Mouse (Mus musculus): Measurements from ENCODE around the gene Cdca5.
"Not testable (repeated sequence)": the region's sequence is repeated elsewhere in the genome, so short reads cannot be mapped to it uniquely, and the experiment has no call there.

Cdca5 gene

DNA sequence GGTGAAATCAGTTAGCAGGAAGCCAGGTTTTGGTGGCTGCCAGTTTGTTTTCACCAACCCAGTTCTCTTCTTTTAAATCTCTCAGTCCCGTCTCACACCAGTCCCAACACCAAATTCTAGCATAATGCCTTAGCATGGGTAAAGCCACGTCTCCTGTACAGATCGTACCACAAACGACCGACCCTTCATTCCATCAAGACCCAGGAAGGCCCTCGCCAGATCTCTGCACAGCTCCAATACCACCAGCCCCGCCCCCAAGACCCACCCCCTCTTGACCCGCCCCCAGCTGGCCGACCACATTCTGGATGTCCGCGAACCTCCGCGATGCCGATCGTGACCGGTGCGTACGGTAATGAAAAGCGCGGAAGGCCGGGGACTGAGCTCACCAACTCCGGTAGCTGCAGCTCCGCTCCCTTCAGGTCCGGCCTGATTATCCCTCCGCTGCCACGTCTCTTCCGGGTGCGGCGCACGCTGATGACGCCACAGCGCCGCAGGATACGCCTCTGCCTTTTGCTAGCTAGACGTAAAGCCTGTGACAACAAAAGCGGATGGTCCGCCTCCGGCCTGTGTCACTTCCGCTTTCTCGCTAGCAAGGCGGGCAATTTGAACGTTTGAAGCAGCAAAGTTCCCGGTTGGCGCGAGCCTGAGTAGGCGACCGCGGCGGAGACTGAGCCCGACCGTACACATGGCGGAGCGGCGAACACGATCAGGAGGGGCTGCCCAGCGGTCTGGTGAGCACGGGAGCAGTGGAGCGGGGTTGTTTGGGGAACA lies at the start of gene Cdca5, which contains the start of gene Zfpl1:
Cdca5 (plus strand) TSS at position 506 of the 771 bp plus-strand sequence.
Zfpl1 (minus strand) TSS at position 479 of the 771 bp plus-strand sequence.
- DNase-seq (ENCODE audit: low spot score in 2 of 2) = peak; percentile 92 to 95

DNA sequence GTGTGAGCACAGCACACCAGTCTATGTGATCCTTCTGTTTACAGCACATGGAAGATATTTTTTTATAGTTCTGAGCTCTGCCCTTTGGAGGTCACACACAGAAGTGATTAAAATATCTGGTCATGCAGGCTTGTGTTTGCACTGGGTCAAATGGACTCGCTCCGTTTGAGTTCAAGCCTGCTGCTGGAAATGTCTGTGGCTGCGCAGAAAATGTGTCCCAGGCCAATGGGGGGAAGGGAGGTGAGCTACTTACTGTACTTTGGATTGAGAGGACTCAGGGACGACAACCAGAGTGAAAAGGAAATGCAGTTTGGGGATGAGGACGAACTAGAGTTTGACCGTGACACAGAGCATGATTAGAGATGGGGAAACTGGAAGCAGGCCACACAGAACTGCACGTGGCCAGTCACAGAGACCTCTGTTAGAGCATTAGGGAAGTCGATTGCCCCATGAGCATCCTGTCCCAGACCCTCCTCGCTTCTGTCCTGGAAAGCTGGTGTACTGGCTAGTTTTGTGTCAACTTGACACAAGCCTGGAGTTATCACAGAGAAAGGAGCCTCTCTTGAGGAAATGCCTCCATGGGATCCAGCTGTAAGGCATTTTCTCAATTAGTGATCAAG lies 48.7 kb upstream of the Cdca5 start:
- DNase-seq (ENCODE audit: low spot score in 2 of 2) = no peak

DNA sequence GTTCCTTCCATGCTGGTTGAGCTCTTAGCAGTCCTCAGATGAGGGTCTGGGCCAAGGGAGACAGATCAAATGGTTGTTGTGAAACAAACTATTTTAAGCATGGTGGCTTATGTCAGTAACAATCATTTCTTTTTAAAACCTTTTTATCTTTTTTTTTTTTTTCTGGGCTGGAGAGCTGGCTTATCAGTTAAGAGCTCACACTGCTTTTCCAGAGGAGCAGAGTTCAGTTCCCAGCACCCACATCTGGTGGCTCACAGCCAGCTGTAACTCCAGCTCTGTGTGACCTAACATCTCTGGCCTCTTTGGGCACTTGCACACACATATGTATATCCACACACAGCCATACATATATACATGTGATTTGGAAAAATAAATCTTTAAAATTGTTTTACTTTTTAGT lies 47.1 kb upstream of the Cdca5 start:
- DNase-seq (ENCODE audit: low spot score in 2 of 2) = no peak

DNA sequence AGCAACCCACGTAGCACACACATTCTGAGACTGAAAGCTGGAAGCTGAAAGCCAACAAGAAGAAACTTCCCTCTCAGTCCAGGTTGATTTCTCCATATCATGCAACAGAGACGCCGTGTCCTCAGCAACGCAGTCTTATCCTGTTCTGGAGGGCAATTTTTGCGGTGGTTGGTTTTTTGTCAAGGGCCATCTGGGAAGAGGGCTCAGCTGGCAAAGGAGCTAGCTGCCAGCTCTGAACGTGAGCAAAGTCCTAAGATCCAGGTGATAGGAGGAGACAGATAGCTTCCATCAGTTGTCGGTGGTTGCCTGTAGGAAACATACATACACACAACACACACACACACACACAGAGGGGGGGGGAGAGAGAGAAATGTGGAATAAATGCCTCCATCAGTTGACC lies 46.5 kb upstream of the Cdca5 start:
- DNase-seq (ENCODE audit: low spot score in 2 of 2) = no peak

DNA sequence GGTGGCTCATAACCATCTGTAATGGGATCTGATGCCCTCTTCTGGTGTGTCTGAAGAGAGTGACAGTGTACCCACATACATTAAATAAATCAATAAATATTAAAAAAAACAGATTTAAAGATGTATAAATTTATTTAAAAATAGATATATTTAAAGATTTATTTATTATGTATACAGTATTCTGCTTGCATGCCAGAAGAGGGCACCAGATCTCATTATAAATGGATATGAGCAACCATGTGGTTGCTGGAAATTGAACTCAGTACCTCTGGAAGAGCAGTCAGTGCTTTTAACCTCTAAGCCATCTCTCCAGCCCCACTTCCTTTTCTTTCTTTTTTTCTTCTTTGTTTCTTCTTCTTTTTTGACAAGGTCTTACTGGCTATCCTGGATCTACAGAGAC lies 44.8 kb upstream of the Cdca5 start:
- DNase-seq (ENCODE audit: low spot score in 2 of 2) = no peak

DNA sequence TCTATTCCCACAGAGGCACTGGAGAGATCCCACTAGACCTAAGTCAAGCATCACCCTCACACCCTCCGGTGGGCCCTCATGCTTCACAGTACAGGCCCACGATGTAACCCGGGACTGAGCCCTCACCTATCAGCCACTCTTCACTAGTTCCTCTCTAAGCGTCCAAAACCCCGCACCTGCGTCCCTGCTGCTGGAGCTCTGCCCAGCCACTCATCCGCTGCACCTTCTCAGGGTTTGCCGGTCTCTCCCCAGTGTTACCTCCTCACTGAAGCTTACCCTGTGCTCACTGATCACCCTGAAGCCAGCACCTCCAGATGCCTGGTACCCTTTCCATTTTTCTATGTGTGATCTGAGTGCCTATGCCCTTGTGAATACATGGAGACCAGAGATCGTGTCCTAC lies 42.5 kb upstream of the Cdca5 start:
- no peak for DNase-seq (ENCODE audit: low spot score in 2 of 2)

DNA sequence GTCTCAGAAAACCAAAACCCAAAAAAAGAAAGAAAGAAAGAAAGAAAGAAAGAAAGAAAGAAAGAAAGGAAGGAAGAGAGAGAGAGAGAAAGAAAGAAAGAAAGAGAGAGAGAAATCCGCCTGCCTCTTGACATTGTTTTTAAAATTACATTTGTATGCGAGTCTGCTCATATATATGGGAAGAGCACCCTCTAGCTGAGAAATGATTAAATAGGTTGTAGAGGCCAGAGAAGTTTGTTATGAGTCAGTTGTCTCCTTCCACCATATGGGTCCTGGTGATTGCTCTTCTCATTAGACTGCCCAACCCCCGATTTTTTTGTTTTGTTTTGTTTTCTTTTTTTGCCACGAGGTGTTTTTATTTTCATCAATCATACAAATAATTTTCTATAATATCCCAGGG lies 40.7 kb upstream of the Cdca5 start:
- not testable (repeated sequence) for DNase-seq (ENCODE audit: low spot score in 2 of 2)

GRCm38 (mm10) chr19:6045366-6046293 lies 39.2 kb upstream of the Cdca5 start:
- DNase-seq (ENCODE audit: low spot score in 2 of 2) = no peak

- peak; percentile 89 for DNase-seq (ENCODE audit: low spot score in 2 of 2)
These were observed 38.3 kb upstream of the Cdca5 start, which contains the start of gene Syvn1 for GRCm38 (mm10) chr19:6046294-6047153. Syvn1 (plus strand) TSS chr19:6046576.

DNA sequence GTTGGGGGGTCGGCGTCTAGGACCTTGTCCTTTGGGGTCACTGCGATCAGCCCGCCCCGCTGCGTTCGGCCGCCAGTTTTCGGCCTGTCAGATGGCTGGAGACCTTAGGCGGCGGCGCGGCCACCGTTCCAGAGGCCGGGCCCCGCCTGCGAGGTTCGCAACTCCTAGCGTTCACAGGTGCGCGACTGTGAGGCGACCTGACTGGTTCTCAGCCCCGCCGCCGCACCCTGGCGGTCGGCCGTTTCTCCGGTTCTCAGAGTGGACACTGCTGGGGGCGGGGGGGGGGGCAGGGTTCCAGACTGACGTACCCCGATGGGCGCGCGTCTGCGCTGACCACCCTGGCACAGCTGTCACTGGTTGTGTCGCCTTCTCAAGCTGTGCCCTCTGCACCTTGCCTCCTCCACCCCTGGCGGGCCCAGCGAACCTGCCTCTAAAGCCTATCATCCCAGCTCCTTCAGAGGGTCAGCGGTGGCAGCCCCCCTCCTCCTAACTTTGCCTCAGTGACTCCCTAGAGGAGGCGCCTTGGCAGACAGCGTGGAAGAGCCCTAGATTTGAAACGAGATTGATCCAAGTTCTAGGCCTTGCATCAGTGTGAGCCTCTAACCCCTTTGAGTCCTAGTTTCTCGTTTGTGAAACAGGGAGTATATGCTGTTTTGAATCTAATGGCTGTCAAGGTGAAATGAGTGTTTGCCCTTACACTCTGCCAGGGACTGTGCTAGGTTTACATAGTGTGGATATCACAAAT lies 37.5 kb upstream of the Cdca5 start:
- DNase-seq (ENCODE audit: low spot score in 2 of 2) = no peak

GRCm38 (mm10) chr19:6047899-6048166 lies 37.0 kb upstream of the Cdca5 start:
- DNase-seq (ENCODE audit: low spot score in 2 of 2) = no peak

GRCm38 (mm10) chr19:6048681-6049410 lies 35.9 kb upstream of the Cdca5 start:
- no peak for DNase-seq (ENCODE audit: low spot score in 2 of 2)

- DNase-seq (ENCODE audit: low spot score in 2 of 2) = peak in 1 of 2 experiments; percentile 28
These were observed 32.3 kb upstream of the Cdca5 start for GRCm38 (mm10) chr19:6052516-6052915.

DNA sequence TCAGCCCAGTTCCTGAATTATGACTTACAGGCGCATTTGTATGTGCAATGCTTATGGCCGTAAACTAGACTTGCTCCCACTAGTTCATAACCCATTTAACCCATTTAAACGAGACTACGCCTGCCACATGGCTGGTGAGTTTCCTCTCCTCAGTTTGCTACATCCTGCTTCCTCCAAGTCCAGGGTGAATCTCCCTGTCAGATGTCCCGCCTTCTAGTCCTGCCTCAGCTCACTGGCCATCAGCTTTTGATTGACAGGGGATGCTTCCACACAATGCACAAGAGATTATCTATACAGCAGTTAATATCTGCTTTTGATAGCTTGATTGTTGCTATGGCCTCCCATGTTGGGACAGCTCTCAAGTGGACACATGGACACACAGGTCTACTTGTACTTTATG lies 30.5 kb upstream of the Cdca5 start:
- DNase-seq (ENCODE audit: low spot score in 2 of 2) = no peak

DNA sequence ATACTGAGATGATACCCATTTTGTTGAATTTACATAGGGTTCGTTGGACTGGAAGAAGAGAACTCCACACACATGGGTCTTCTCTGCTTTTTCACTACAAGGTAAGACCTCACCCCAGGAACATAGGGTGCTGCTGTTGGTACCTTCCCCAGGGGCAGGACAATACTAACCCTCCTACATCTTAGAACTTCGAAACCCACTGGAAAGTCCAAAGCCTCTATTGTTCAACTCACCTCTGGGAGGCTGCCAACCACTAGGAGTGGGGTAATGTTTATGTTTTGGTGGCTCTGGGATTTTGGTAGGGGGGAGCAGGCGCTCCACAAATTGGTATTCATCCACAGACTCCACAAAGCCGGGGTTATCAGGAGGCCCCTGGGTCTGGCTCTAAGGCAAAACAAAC lies 28.1 kb upstream of the Cdca5 start:
- DNase-seq (ENCODE audit: low spot score in 2 of 2) = no peak

DNA sequence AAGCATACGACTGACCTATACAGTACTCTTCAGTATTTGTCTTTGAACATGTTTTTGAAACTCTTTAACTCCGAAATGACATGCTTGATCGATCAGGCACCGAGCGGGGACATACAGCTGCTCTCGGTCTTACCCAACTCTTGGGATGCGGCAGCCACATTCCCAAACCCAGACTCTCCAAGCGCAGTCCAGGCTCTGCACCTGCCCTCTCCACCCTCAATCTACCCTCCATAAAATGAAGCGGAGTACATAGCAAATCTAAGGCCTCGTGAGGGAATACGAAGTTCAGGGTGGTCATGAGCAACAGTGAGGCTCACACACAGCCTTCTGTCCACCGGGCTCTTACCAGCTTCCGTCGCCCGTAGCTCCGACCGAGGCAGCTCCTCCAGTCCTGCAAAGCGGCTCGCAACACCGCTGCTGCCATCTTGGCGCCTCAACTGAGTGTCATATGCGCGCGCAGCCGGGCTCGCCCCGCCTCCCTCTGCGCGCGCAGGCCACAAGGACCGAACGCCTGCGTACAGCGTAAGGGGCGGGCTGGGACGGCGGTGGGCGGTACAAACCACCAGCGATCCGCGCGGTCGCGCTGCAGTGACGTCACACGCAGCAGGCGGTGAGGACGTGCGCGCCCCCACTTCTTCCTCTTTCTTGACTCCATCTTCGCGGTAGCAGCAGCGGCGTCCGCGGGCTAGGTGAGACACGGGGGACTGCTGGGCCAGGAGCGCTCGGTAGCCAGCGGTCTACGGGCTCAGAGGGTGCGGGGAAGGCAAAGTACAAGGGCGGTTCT lies 27.3 kb upstream of the Cdca5 start, which contains the start of the genes Mrpl49 and Fau:
Mrpl49 (minus strand) TSS at position 473 of the 784 bp plus-strand sequence.
Fau (plus strand) TSS at position 532 of the 784 bp plus-strand sequence.
- peak; percentile 98 to 99 for DNase-seq (ENCODE audit: low spot score in 2 of 2)

- DNase-seq (ENCODE audit: low spot score in 2 of 2) = no peak
These were observed 26.3 kb upstream of the Cdca5 start for GRCm38 (mm10) chr19:6058513-6058912.

GRCm38 (mm10) chr19:6058966-6059365 lies 25.8 kb upstream of the Cdca5 start:
- no peak for DNase-seq (ENCODE audit: low spot score in 2 of 2)

DNA sequence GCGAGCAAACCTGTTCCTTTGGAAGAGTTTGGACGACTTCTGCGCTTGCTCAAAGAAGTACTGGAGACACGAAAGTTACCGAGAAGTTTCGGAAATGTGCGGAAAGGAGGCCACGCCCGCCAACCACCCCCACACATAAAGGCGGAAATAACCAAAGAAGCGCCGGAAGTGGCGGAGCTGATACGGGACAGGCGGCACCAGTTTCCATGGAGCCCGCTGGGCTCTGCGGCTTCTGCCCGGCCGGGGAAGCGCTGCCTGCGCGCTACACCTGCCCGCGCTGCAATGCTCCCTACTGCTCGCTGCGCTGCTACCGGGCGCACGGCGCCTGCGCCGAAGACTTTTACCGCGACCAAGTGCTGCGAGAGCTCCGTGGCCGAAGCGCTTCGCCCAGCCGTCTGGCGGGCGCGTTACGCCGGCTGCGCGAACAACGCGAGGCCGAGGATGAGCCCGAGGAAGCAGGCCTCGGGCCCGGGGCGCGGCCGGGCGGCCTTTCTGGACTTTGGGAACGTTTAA lies 23.7 kb upstream of the Cdca5 start, which contains the start of gene Znhit2:
Znhit2 (plus strand) TSS at position 172 of the 513 bp plus-strand sequence.
- peak; percentile 91 to 95 for DNase-seq (ENCODE audit: low spot score in 2 of 2)
